Mouse (Mus musculus) small intestine, adult 2 months (tissue): Measurements from ENCODE around the gene Nyap1.

Source experiments
- CTCF ChIP-seq: fragments of 200-500 bp; IDR thresholded peaks from 2 replicates; pipeline ENCODE4 v1.5.1; 2012; ENCODE audit warnings: low read depth, mild to moderate bottlenecking, control low read depth, inconsistent platforms, low read length, moderate library complexity, mixed read lengths; ENCODE audit not compliant: insufficient replicate concordance, insufficient read length; ENCODE audit errors: extremely low read depth
- POLR2A ChIP-seq: fragments of 200-500 bp; IDR thresholded peaks from 2 replicates; pipeline ENCODE4 v1.6.1; 2012; ENCODE audit warnings: low read depth, mild to moderate bottlenecking, control low read depth, inconsistent platforms, low read length, moderate library complexity

DNA sequence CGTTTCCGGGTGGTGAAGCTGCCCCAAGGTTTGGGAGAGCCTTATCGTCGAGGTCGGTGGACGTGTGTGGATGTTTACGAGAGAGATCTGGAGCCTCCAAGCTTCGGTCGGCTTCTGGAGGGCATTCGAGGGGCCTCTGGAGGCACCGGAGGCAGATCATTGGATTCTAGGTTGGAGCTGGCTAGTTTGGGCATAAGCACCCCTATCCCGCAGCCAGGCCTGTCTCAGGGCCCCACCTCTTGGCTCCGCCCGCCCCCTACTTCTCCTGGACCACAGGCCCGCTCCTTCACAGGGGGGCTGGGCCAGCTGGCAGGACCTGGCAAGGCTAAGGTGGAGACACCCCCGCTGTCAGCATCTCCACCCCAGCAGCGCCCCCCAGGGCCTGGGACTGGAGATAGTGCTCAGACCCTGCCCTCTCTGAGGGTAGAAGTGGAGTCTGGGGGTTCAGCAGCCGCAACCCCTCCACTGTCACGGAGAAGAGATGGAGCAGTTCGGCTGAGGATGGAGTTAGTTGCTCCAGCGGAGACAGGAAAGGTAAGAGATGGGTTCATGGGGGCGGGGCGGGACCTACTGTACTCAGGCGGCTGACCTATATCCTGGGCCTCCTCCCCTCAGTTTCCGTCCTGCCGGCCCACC is 6.0 kb upstream of the Nyap1 start:
- TF ChIP-seq CTCF (no peak), POLR2A (no peak)
